Mouse (Mus musculus): ENCODE results near the gene Amn.

Amn gene

DNA sequence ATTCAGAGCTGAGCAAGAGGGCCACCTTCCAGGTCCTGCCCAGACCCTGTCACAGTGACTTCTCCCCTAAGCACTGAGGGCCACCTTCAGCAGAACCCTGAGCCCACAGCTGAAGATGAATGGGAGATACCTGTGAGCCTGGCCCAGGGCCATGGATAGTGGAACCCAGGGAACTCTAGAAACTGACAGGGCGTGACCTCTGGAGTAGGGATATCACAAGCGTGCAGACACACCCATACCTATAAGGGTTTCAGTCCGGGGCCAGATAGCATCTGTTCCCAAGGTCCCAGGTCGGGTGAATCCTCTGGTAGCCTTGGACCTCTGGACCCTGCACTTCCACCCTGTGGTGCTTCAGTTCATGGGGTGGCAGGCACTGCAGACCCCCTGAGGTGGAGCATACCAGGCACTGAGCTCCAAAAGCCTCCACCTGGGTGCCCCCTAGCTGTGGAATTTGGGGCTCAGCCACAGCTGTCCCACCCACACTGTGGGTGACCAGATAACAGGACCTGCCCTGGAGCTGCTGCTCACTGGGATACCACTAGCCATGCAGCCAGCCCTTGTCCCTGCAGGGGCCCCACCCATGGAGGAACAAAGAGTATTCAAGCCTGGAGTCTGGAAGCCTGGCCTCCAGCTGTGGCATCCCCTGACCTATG lies 3.1 kb upstream of the Amn start:
- DNase-seq (ENCODE audit: low spot score) = peak; percentile 74

GRCm38 (mm10) chr12:111271406-111271805 lies 511 bp downstream of the Amn start:
- DNase-seq (ENCODE audit: low spot score) = no peak

GRCm38 (mm10) chr12:111271966-111272365 lies 1.1 kb downstream of the Amn start:
- DNase-seq (ENCODE audit: low spot score) = no peak

DNA sequence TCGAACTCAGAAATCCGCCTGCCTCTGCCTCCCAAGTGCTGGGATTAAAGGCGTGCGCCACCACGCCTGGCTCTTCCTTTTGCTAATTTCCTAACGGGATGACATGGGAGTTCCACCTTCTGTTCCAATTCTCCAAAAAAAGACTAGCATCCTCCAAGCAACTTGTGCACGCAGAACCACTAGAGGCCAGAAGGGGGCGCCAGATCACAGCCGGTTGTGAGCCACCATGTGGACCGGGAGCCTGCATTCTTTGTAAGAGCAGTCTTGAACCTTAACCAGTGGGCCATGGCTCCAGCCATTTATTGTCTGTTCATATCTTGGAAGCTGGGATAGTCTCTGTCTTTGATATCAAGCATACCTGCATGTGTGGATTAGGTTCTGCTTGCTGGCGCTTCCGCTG lies 1.5 kb downstream of the Amn start:
- peak; percentile 82 for DNase-seq (ENCODE audit: low spot score)

DNA sequence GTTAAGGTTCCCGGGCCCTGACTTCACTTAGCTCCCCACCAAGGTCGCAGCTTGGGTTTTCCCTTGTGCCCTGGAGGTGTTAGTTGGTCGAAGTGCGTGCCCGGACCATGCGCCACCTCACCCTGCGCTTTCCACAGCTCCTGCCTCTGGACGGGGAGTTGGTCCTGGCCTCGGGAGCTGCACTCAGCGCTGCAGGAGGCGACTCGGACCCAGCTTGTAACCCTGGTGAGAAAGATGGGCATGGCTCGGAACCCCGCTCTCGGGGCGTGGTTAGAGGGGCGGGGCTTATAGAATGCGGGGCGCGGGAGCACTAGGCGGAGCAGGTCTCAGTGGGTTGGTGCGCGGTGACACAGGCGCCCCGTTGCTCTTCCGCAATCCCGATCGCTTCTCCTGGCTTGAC lies 3.1 kb downstream of the Amn start:
- DNase-seq (ENCODE audit: low spot score) = no peak

DNA sequence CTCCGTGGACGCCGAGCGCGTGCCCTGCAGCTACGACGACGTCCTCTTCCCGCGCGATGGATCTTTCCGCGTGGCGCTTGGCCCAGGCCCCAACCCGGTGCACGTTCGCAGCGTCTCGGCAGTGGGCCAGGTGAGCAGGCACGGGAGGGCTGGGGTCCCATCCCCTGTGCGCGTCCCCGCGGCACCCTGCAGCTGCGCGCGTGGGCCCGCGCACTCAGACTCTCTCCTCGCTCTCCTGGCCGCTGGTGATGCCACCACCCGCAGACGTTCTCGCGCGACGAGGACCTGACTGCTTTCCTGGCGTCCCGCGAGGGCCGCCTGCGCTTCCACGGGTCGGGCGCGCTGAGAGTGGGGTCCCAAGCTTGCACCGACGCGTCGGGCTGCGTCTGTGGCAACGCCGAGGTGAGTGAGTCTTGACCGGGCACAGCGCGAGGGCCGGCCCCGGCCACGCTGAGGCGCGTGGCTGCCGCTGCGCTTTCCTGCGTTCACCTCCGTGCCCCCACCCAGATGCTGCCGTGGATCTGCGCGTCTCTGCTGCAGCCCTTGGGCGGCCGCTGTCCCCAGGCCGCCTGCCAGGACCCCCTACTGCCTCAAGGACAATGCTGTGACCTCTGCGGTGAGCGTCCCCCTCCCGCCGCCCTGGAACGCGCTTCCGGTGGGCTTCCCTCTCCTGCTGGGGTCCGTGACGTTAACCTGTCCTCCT lies 3.7 kb downstream of the Amn start:
- DNase-seq (ENCODE audit: low spot score) = no peak

GRCm38 (mm10) chr12:111275150-111275841 lies 4.4 kb downstream of the Amn start:
- no peak for DNase-seq (ENCODE audit: low spot score)

DNA sequence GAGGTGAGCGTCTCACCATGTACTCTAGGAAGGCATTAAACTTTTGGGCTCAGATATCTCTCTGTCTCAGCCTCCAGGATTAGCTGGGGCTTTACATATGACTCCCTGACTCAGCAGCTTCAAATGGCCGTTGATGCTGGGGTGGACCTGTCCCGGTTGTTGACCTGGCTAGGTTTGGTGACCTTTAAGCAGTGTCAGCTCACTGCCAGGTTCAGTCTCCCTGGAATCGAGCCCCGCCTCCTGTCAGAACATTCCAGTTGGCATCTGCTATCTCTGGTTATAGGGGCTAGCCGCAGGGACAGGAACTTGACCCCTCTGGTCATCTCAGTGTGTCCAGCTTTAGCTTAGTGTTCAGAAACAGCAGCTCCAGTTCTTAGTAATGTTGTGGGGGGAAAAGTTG lies 5.5 kb downstream of the Amn start:
- peak; percentile 61 for DNase-seq (ENCODE audit: low spot score)

DNA sequence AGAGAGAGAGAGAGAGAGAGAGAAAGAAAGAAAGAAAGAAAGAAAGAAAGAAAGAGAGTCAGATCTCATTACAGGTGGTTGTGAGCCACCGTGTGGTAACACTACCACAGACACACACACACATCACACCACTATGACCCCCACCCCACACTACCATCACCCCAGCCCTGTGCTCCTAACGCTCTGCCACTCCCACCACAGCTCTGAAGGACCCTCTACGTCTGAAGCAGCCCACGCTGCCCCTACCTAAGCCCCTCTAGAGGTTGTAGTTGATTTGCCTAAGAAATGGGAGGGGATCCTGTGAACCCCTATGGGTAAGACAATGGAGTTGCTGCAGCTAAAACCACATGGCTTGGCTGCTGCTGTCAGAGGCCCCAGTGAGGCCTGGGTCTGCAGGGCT lies 12.7 kb downstream of the Amn start:
- no peak for DNase-seq (ENCODE audit: low spot score)

DNA sequence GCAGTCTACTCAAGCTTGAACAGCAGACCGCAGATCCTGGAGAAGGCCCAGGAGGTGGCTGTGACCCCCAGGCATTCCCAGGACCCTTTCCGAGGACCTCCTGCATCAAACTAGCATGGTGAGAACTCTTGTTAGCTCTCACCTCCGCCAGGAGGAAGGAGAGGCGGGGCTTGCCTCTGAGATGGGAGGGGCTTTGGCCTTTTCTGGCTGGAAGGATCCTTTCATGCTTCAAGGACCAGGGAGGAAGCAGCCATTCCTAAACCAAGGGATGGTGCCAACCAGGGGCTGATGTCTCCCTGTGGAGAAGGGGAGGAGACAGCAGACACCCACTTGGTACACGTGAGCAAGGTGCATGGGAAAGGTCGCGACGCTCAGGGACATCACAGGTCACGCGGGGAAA lies 13.6 kb downstream of the Amn start:
- DNase-seq (ENCODE audit: low spot score) = no peak

GRCm38 (mm10) chr12:111293025-111293424 lies 22.1 kb downstream of the Amn start:
- no peak for DNase-seq (ENCODE audit: low spot score)

DNA sequence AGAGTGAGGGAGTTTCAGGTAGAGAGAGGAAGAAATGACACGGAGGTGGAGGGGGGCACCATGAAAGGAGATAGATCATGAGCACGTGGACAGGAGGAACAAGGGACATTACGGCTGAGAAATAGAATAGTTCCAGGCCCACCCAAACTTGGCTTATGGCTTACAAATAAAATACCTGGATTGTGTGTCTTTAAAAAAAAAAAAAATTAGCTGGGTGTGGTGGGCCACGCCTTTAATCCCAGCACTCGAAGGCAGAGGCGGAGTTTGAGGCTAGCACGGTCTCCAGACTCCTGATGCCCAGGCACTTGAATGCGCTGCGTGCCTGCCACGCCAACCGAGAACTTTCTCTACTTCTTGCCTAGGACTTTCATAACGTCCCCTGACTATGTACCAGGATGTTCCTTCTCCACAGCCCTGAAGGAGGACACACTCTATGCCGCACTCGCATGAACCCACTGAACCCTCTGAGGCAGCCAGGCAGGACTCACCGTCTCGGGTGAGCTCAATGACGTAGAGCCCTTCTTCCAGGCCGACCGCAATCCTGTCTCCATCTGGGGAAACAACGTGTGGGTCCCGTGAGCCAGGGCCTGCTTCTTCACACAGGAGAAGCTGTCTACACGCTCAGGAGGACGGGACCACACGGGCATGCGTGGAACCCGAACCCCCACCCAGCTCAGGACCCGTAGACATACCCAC lies 30.6 kb downstream of the Amn start:
- no peak for DNase-seq (ENCODE audit: low spot score)

- DNase-seq (ENCODE audit: low spot score) = no peak
Observed at GRCm38 (mm10) chr12:111302018-111302345, 31.1 kb downstream of the Amn start.

DNA sequence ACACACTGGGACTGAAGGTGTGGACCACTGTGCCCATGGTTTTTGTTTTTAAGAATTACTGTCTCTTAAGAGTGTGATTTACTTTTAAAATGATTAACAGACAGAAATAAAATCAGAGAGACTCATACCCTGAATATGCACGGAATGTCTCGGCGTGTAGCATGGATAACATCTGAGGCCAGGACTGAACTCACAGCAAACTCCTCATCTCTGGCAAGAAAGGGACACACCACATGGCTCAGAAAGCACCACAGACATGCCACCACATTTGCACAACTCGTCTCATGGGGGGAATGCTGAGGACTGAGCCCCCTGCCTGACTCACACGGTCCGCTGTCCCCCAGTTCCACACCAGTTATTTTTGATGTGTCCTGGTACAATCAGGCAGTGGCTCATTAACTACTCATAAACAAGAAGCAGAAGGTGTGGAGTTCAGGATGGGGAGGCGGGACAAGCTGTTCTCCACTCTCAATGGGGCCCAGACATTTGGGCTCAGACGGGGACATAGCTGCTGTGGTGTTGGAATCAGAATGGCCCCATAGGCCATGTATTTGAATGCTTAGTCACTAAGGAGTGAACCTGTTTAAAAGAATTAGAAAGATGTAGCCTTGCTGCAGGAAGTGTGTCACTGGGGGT lies 32.9 kb downstream of the Amn start:
- no peak for DNase-seq (ENCODE audit: low spot score)

DNA sequence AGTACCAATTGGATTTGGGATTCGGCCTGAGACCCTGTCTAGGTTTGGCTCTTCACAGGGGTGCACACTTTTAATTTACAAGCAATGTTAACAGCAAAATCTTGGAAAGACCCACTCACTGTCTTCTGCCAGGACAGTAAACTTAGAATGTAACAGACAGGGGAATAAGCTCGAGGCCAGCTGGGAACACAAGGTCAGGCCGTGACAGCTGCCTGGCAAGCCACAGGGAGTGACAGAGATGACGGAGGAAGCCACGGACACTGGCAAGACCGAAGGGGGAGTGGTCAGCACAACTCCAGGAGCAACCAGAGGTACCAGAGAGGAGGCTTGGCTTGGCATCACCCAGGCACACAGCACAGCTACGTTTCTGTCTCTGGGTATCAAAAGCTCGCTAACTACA lies 35.9 kb downstream of the Amn start:
- no peak for DNase-seq (ENCODE audit: low spot score)

DNA sequence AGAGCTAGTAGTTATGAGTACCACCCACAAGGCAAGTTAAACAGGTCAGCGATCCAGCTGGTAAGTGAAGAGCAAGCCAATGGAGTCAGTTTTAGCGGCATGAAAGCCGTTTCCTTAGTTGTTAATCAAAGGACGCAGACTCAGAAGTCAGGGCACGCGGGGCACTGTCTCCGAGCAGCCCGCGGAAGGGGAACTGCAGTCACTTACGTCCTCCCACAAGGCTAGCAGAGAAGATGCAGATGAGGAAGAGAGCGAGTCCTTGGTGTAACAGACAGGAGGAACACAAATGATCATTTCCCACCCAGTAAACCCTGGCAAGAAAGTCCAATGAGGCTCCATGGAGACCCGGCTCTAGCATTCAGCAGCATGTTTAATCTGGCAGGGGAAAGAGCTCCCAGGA lies 38.4 kb downstream of the Amn start:
- DNase-seq (ENCODE audit: low spot score) = no peak

- DNase-seq (ENCODE audit: low spot score) = no peak
Observed at GRCm38 (mm10) chr12:111309931-111310330, 39.0 kb downstream of the Amn start.

- no peak for DNase-seq (ENCODE audit: low spot score)
Observed at GRCm38 (mm10) chr12:111311775-111312174, 40.9 kb downstream of the Amn start.

DNA sequence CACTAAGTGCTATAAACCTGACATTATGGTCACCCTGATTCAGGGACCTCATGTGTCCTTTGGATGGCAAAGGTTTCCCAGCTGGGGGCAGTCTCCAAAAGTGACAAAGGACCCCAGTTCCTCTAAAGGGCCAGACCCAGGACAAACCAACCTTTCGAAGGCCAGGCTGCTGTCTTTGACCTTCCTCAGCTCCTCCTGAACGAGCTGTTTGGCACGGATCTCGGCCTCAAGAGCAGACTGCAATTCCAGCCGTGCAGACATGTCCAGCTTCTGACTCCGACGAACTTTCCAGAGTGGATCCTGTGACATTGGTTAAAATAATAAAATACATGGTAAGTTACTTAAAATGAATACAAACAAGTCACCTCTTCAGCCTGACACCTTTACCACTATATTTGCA lies 43.4 kb downstream of the Amn start:
- no peak for DNase-seq (ENCODE audit: low spot score)

GRCm38 (mm10) chr12:111317694-111318093 lies 46.8 kb downstream of the Amn start:
- no peak for DNase-seq (ENCODE audit: low spot score)

DNA sequence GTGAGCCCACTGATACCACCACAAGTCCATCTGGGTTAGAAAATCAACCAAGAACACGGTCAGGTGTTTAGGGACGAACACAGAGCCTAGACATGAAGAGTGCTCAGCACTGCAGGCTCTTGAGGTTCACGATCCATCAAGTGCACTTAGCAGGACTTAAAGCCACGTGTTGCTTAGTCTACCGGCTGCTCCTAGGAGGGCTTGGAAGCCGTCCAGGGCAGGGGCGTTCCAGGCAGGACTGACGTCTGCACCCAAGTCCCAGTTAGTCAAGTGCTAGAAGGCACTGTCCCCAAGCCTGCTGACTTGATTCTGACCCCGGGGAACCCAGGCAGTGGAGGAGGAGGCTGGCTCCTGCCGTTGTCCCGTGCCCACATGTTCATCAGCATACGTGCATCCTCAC lies 49.7 kb downstream of the Amn start:
- DNase-seq (ENCODE audit: low spot score) = no peak

DNA sequence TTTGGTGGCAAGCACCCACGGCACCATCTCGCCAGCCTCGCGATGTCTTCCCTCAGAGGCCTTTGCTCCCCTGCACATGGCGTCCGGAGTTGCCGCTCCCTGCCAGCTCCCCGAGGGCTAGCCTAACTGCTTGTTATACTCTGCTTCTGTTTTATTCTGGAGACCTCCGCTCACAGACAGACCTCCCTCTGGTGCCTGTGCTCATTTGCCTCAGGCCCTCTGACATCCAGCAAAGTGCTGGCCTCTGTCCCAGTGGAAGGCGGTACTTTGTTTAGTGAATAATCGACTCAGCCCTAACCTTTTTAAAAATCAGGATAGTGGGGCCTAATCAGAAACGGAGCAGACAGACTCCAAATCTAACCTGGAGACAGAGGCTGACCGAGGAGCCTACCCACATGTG lies 50.9 kb downstream of the Amn start:
- DNase-seq (ENCODE audit: low spot score) = no peak

DNA sequence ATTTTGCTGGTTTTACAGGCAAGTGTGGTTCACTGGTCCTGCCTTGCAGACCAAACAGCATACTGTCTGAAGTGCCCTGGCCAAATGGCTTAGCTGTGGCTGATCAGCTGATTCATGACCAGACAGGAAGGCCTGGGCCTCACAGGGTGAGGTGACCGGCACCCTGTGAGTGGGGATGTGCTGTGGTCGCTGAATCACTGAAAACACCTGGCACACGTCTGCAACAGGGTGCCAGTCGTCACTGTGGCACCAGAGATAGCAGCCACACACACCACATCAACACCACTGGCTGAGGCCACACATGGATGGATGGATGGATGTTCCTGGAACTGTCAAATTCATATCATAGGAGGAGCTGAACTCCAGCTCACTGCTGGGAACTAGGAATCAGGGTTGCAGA lies 52.5 kb downstream of the Amn start:
- DNase-seq (ENCODE audit: low spot score) = no peak
